Mouse (Mus musculus) embryo, embryonic 10 days (tissue): ENCODE data around the gene Nr4a3.

Experiments used
- DNase-seq: peaks from one replicate; pipeline ENCODE4 v3.0.0-alpha.2; 2015; ENCODE audit warnings: low spot score

Gene Nr4a3

GRCm38 (mm10) chr4:48044491-48045211, at the start of gene Nr4a3:
Nr4a3 (plus strand) TSS chr4:48045153.
- peak; percentile 95 for DNase-seq

GRCm38 (mm10) chr4:48002969-48003368, 42.0 kb upstream of the Nr4a3 start:
- DNase-seq = no peak

GRCm38 (mm10) chr4:48003456-48003855, 41.5 kb upstream of the Nr4a3 start:
- no peak for DNase-seq

- DNase-seq = no peak
Measured at GRCm38 (mm10) chr4:48006355-48006754, 38.6 kb upstream of the Nr4a3 start.

- no peak for DNase-seq
Measured at GRCm38 (mm10) chr4:48012209-48012608, 32.7 kb upstream of the Nr4a3 start.

GRCm38 (mm10) chr4:48022966-48023365, 22.0 kb upstream of the Nr4a3 start:
- no peak for DNase-seq

- peak; percentile 35 for DNase-seq
Measured at GRCm38 (mm10) chr4:48029652-48030051, 15.3 kb upstream of the Nr4a3 start.

- DNase-seq = no peak
Measured at GRCm38 (mm10) chr4:48034287-48034686, 10.7 kb upstream of the Nr4a3 start.

- no peak for DNase-seq
Measured at GRCm38 (mm10) chr4:48037646-48038045, 7.3 kb upstream of the Nr4a3 start.

GRCm38 (mm10) chr4:48038847-48039246, 6.1 kb upstream of the Nr4a3 start:
- DNase-seq = no peak

GRCm38 (mm10) chr4:48039736-48040135, 5.2 kb upstream of the Nr4a3 start:
- DNase-seq = no peak

- DNase-seq = no peak
Measured at GRCm38 (mm10) chr4:48042466-48042785, 2.5 kb upstream of the Nr4a3 start.

GRCm38 (mm10) chr4:48042786-48043701, 1.9 kb upstream of the Nr4a3 start:
- peak; percentile 95 for DNase-seq

- DNase-seq = peak; percentile 64
Measured at GRCm38 (mm10) chr4:48044141-48044490, 837 bp upstream of the Nr4a3 start.

- peak; percentile 54 for DNase-seq
Measured at GRCm38 (mm10) chr4:48045281-48045720, 348 bp downstream of the Nr4a3 start.

GRCm38 (mm10) chr4:48045721-48046460, 938 bp downstream of the Nr4a3 start:
- peak; percentile 81 for DNase-seq

- DNase-seq = peak; percentile 35
Measured at GRCm38 (mm10) chr4:48046461-48046901, 1.5 kb downstream of the Nr4a3 start.

GRCm38 (mm10) chr4:48047136-48047765, 2.3 kb downstream of the Nr4a3 start:
- peak; percentile 48 for DNase-seq

- peak; percentile 80 for DNase-seq
Measured at GRCm38 (mm10) chr4:48047766-48048371, 2.9 kb downstream of the Nr4a3 start.

- DNase-seq = peak; percentile 42
Measured at GRCm38 (mm10) chr4:48048456-48049315, 3.7 kb downstream of the Nr4a3 start.

GRCm38 (mm10) chr4:48050020-48050419, 5.1 kb downstream of the Nr4a3 start:
- DNase-seq = no peak
